Mouse (Mus musculus): ENCODE data around the gene Stk38l. TPM values are rescaled to one million over a fixed set of nuclear protein-coding genes. Genes with fewer than 3 reads are reported as not detected.
A peak's percentile ranks its signal among the peaks of the same experiment; 100 is the strongest.
"Not testable (repeated sequence)": the region's sequence is repeated elsewhere in the genome, so short reads cannot be mapped to it uniquely, and the experiment has no call there.

Stk38l gene
- polyA plus RNA-seq, 1 experiment from 2014 or later, result 3.9 TPM

DNA sequence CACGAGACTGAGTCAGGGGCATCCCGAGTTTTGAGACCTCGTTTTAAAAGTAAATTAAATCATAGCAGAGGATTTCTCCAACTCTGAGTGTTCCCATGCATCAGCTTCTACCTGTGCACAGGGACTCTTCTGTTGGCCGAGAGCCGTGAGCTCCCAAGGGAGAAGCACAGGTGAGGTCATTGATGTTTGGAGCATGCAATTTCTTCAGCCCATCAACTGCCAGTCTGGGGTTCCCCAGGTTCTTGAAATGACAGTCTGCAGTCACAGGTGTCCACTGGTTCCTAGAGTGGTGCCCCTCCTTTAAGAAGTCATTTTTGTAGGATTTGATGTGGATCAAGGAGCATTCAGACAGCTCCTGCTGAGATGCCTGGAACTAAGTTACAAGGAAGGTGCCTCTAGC is 46.0 kb downstream of the Stk38l start:
- Histone ChIP-seq H3K9ac (ENCODE audit: low read depth, low read length) (no peak overlapping the region), H3K9me3 (replicated peaks; ENCODE audit: control insufficient read depth, low read length) (no peaks in the 10 kb centered on the region), H3K4me2 (ENCODE audit: low read depth, low read length) (no peak overlapping the region), H3K36me3 (ENCODE audit: control insufficient read depth, insufficient read depth) (peaks cover 3% of the 10 kb centered on the region), H3K4me1 (ENCODE audit: control insufficient read depth, low read depth, low read length) (no peaks in the 10 kb centered on the region), H3K27ac (ENCODE audit: low read length) (no peak overlapping the region), H3K4me3 (ENCODE audit: low read depth, low read length) (no peak overlapping the region), H3K27me3 (ENCODE audit: control insufficient read depth, insufficient read depth, low read depth, low read length) (no peaks in the 10 kb centered on the region)
- WGBS (ENCODE audit: insufficient replicate concordance), result 70% methylated on average over 5 of the region's 5 CpGs
- no peak for ATAC-seq (ENCODE audit: low read depth)

DNA sequence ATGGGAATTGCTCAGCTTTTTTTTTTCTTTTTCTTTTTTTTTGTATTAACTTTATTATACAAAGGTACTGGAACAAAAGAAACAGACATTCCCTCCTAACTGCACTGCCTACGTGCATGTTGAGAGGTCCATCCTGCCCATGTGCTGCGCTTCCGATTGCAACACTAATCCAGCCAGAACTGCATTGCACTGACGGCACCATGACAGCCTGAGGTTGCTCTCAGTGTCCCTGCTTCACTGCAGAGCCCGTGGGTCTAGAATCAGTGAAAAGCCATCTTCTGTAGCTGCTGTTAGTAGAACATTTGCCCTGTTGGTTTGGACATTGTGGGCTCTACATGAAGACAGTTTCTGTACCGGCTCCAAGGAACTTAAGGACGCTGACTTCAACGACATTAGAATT is 51.1 kb downstream of the Stk38l start:
- H3K27ac ChIP-seq (ENCODE audit: low read length); H3K9me3 ChIP-seq (replicated peaks; ENCODE audit: control insufficient read depth, low read length); H3K9ac ChIP-seq (ENCODE audit: low read depth, low read length); H3K4me2 ChIP-seq (ENCODE audit: low read depth, low read length); ATAC-seq (ENCODE audit: low read depth); H3K27me3 ChIP-seq (ENCODE audit: control insufficient read depth, insufficient read depth, low read depth, low read length); H3K4me1 ChIP-seq (ENCODE audit: control insufficient read depth, low read depth, low read length); H3K36me3 ChIP-seq (ENCODE audit: control insufficient read depth, insufficient read depth); H3K4me3 ChIP-seq (ENCODE audit: low read depth, low read length): not testable (repeated sequence)
- 63% methylated on average over 8 of the region's 8 CpGs for WGBS (ENCODE audit: insufficient replicate concordance)

DNA sequence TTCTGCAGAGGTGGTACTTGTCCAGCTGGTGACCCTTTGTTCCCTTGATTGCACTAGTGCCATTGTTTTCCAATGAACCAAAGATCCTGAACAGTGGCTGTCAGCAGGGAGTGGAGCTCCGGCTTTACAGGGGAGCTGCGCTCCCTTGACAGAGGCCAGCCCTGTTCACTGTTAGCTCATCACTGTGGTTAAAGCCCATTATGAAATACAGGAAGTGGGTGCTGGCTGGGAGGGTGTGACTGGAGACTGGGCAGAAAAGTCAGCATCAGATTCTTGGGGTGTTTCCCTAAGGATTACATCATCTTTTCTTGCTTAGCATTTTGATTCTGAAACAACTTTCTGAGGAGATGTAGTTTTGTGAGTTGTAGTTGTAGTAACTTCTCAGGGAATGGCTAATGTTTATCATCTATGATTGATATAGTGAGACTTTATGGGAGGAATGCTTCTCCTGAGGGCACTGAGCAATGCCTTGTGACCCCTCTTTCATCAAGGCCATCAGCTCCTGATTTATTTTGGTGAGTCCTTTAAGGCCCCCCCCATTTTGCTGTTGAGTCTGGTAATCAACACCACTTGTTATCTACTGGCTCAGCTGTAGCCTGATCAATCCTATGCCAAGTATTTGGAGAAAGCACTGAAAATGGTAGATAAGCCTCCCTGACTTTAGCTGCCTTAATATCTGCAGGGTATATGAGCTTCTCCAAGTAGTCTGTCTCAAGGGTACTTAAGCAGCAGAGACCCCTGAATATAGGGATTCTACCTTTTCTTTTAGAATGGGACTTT is 52.0 kb downstream of the Stk38l start:
- no peaks in the 10 kb centered on the region for H3K4me1 ChIP-seq (ENCODE audit: control insufficient read depth, low read depth, low read length)
- H3K9me3 ChIP-seq (replicated peaks; ENCODE audit: control insufficient read depth, low read length), result no peaks in the 10 kb centered on the region
- H3K4me3 ChIP-seq (ENCODE audit: low read depth, low read length), result no peak overlapping the region
- no peak overlapping the region for H3K27ac ChIP-seq (ENCODE audit: low read length)
- 16% methylated on average over 2 of the region's 2 CpGs for WGBS (ENCODE audit: insufficient replicate concordance)
- H3K9ac ChIP-seq (ENCODE audit: low read depth, low read length), result no peak overlapping the region
- peak; percentile 70 for ATAC-seq (ENCODE audit: low read depth)
- no peaks in the 10 kb centered on the region for H3K27me3 ChIP-seq (ENCODE audit: control insufficient read depth, insufficient read depth, low read depth, low read length)
- no peak overlapping the region for H3K4me2 ChIP-seq (ENCODE audit: low read depth, low read length)
- no peaks in the 10 kb centered on the region for H3K36me3 ChIP-seq (ENCODE audit: control insufficient read depth, insufficient read depth)

DNA sequence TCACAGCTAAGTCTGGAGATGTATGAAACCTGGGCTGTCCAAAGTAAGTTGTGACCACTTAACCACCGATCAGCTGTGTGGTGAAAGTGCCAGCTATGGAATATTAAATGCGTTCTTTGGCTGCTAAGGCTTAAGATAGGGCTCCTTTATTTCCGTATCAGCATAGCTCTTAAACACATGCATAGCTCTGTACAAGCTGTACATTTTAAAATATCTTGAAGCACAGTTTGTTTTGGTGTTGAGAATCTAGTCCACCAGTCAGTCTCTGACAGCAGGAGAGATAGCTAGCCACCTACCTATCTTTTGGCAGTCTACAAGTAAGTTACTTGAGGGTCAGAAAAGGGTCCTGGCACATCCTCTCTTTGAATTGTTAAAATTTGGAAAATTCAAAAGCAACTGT is 53.3 kb downstream of the Stk38l start:
- no peak for ATAC-seq (ENCODE audit: low read depth)
- Histone ChIP-seq H3K4me3 (ENCODE audit: low read depth, low read length) (no peak overlapping the region), H3K9me3 (replicated peaks; ENCODE audit: control insufficient read depth, low read length) (no peaks in the 10 kb centered on the region), H3K36me3 (ENCODE audit: control insufficient read depth, insufficient read depth) (no peaks in the 10 kb centered on the region), H3K27me3 (ENCODE audit: control insufficient read depth, insufficient read depth, low read depth, low read length) (no peaks in the 10 kb centered on the region), H3K4me1 (ENCODE audit: control insufficient read depth, low read depth, low read length) (no peaks in the 10 kb centered on the region), H3K27ac (ENCODE audit: low read length) (no peak overlapping the region), H3K4me2 (ENCODE audit: low read depth, low read length) (no peak overlapping the region), H3K9ac (ENCODE audit: low read depth, low read length) (no peak overlapping the region)
- 72% methylated on average over 3 of the region's 3 CpGs for WGBS (ENCODE audit: insufficient replicate concordance)

DNA sequence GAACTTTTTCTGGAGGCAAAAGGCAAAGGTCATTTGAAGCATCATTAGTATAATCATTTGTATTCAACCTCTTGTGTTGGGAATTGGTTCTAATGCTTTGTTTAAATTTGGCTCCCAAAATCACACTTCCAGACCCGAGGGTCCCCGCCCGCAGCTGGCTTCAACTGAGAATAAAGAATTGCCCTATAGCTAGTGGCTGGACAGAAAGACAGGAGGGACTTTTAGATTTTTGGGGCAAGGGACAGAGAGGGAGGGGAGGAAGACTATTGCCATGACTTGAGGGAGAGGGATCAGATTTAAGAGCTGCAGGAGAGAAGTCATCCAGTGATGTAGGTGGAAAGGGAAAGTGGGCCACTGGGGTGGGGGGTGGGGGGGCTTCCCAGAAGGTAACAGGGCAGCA is 56.8 kb downstream of the Stk38l start:
- H3K27me3 ChIP-seq (ENCODE audit: control insufficient read depth, insufficient read depth, low read depth, low read length), result no peaks in the 10 kb centered on the region
- H3K9me3 ChIP-seq (replicated peaks; ENCODE audit: control insufficient read depth, low read length), result no peaks in the 10 kb centered on the region
- no peak overlapping the region for H3K4me3 ChIP-seq (ENCODE audit: low read depth, low read length)
- no peak overlapping the region for H3K27ac ChIP-seq (ENCODE audit: low read length)
- no peak for ATAC-seq (ENCODE audit: low read depth)
- WGBS (ENCODE audit: insufficient replicate concordance), result 69% methylated on average over 3 of the region's 3 CpGs
- no peak overlapping the region for H3K4me2 ChIP-seq (ENCODE audit: low read depth, low read length)
- no peak overlapping the region for H3K9ac ChIP-seq (ENCODE audit: low read depth, low read length)
- no peaks in the 10 kb centered on the region for H3K36me3 ChIP-seq (ENCODE audit: control insufficient read depth, insufficient read depth)
- H3K4me1 ChIP-seq (ENCODE audit: control insufficient read depth, low read depth, low read length), result no peaks in the 10 kb centered on the region

DNA sequence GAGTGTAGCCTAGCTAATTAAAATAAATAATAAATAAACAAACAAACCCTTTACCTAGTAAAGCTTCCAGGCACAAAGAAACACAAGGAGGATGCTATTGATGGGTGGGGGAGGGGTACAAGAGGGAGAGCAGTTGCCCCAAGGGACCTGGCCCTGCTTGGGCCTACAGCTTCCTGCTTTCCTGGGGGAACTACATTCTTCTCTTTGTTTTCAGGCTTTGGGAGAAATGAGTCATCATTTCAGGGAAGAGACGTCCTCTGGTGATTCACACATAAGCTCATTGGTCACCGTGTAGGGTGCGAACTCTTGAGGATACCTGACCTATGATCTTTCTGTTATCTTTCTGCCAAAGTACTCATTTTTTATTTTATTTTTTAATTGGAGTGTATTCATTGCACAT is 68.7 kb downstream of the Stk38l start:
- 49% methylated on average over 3 of the region's 3 CpGs for WGBS (ENCODE audit: insufficient replicate concordance)
- H3K4me1 ChIP-seq (ENCODE audit: control insufficient read depth, low read depth, low read length), result no peaks in the 10 kb centered on the region
- H3K9me3 ChIP-seq (replicated peaks; ENCODE audit: control insufficient read depth, low read length), result no peaks in the 10 kb centered on the region
- no peak overlapping the region for H3K27ac ChIP-seq (ENCODE audit: low read length)
- no peak overlapping the region for H3K4me3 ChIP-seq (ENCODE audit: low read depth, low read length)
- ATAC-seq (ENCODE audit: low read depth), result no peak
- H3K4me2 ChIP-seq (ENCODE audit: low read depth, low read length), result no peak overlapping the region
- H3K36me3 ChIP-seq (ENCODE audit: control insufficient read depth, insufficient read depth), result no peaks in the 10 kb centered on the region
- no peak overlapping the region for H3K9ac ChIP-seq (ENCODE audit: low read depth, low read length)
- no peaks in the 10 kb centered on the region; the same call in none of the 2 replicates for H3K27me3 ChIP-seq (ENCODE audit: control insufficient read depth, insufficient read depth, low read depth, low read length)

DNA sequence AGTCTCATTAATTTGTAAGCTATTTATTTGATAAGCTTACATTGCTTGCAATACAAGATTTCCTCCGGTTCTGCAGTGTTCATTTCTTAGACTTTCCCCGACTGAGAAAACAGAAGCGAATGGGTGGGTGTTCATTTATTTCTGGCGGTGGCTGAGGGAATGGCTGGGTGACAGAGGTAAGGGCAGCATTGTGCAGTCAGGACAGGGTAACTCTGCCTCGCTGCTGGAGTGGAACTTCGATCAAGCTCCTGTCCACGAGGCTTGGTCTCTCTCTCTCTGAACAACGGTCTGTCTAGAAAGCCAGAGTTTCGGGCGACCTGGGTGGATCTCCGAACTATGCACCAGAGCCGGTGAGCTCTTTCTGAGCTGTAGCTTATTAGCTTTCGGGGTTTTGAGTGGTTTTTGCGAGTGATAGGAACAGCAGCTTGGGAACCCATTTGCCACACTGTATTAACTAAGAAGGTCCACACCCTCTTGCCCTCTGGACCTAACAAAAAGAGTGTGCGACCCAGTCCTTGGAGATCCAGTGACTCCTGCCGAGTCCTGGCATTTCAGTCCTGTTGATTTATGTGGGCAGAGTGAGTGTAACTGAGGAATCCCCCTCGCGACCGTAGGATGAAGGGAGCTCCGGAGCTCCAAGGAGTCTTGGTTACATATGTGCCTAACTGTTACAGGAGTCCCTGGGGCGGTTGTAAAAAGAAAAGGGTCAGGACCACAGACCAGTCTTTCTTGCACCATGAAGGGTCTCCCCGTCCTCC is 70.5 kb downstream of the Stk38l start:
- peak overlapping the region; percentile 48 for H3K4me3 ChIP-seq (ENCODE audit: low read depth, low read length)
- no peaks in the 10 kb centered on the region for H3K4me1 ChIP-seq (ENCODE audit: control insufficient read depth, low read depth, low read length)
- WGBS (ENCODE audit: insufficient replicate concordance), result 10% methylated on average over 22 of the region's 22 CpGs
- no peaks in the 10 kb centered on the region for H3K36me3 ChIP-seq (ENCODE audit: control insufficient read depth, insufficient read depth)
- H3K9me3 ChIP-seq (replicated peaks; ENCODE audit: control insufficient read depth, low read length), result no peaks in the 10 kb centered on the region
- ATAC-seq (ENCODE audit: low read depth), result 0 out of 2 replicates have a peak, but pooled peaks have one; percentile 6
- peak overlapping the region; percentile 68 for H3K4me2 ChIP-seq (ENCODE audit: low read depth, low read length)
- H3K9ac ChIP-seq (ENCODE audit: low read depth, low read length), result no peak overlapping the region
- no peaks in the 10 kb centered on the region; the same call in none of the 2 replicates for H3K27me3 ChIP-seq (ENCODE audit: control insufficient read depth, insufficient read depth, low read depth, low read length)
- no peak overlapping the region for H3K27ac ChIP-seq (ENCODE audit: low read length)

DNA sequence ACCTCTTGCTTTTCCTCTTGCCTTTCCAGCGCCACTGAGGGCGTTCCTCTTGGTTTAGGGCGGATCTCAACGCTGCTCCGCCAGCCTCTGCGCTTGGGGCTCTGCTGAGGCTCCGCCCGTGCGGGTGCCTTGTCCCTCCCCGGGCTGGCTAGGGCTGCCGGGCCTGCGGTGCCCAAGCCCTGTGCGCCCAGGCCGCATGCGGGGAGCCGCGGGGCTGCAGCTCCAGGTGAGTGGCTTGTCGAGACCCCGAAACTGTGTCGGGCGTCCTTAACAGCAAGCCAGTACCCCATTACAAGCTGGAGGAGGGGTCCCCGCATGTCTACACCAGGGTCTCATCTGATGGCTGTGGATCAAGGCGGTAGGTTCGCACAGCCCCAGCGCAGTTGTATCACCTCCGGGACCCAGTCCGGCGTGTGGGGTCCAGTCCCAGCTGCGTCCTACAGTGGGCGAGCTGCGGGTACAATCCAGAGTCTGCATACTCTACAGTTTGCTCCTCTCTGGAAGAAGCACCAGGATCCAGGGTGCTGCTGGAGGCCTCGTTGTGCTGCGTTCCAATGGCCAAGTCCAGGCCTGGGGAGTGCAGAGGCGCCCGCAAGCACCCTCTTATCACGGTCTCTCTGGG is 71.2 kb downstream of the Stk38l start, which contains the start of gene Arntl2:
Gene Arntl2, plus strand, starts transcription at position 132 of the 622 bp plus-strand sequence.
- peak; percentile 90 for ATAC-seq (ENCODE audit: low read depth)
- Histone ChIP-seq H3K9ac (ENCODE audit: low read depth, low read length) (peak within 1 kb of the TSS; percentile 37), H3K36me3 (ENCODE audit: control insufficient read depth, insufficient read depth) (no peaks in the 10 kb centered on the region), H3K4me1 (ENCODE audit: control insufficient read depth, low read depth, low read length) (no peaks in the 10 kb centered on the region), H3K4me2 (ENCODE audit: low read depth, low read length) (peak within 1 kb of the TSS; percentile 68), H3K27ac (ENCODE audit: low read length) (no peak within 1 kb of the TSS), H3K27me3 (ENCODE audit: control insufficient read depth, insufficient read depth, low read depth, low read length) (no peaks in the 10 kb centered on the region; the same call in none of the 2 replicates), H3K4me3 (ENCODE audit: low read depth, low read length) (peak within 1 kb of the TSS; percentile 48), H3K9me3 (replicated peaks; ENCODE audit: control insufficient read depth, low read length) (no peaks in the 10 kb centered on the region)
- WGBS (ENCODE audit: insufficient replicate concordance), result under 1% methylated on average over 36 of the region's 36 CpGs
